Mouse (Mus musculus) liver, embryonic 14.5 days (tissue): Measurements from ENCODE around the gene Supt4a.

Experiments used
- CTCF ChIP-seq: IDR thresholded peaks from 2 replicates; pipeline ENCODE4 v1.5.1; 2016; ENCODE audit warnings: antibody characterized with exemption, low read depth, control low read depth
- EP300 ChIP-seq: IDR thresholded peaks from 2 replicates; pipeline ENCODE4 v1.6.1; 2016; ENCODE audit warnings: antibody characterized with exemption, low read depth

DNA sequence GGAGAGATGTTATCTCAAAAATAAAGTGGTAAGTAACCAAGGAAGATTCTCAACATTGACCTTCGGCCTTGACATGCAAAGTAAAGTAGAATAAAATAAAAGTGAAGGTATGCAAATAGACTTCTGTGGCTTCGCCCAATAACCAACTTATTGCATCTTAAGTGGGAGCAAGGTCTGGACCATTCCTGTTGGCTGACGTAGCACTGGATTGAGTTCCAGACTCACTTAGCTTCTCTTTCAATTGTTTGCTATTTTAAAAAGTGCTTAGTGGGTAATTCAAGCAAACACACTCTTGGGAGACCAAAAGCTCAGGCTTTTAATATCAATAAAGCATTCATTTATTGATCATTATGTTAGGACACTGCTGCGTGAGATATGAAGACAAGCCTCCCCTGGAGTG, 39.2 kb upstream of the Supt4a start:
- TF ChIP-seq EP300 (no peak), CTCF (no peak)
